Mouse (Mus musculus) liver, embryonic 14.5 days (tissue): ENCODE results near the gene D1Pas1.

ENCODE experiments used
- CTCF ChIP-seq: IDR thresholded peaks from 2 replicates; pipeline ENCODE4 v1.5.1; 2016; ENCODE audit warnings: antibody characterized with exemption, low read depth, control low read depth
- EP300 ChIP-seq: IDR thresholded peaks from 2 replicates; pipeline ENCODE4 v1.6.1; 2016; ENCODE audit warnings: antibody characterized with exemption, low read depth

GRCm38 (mm10) chr1:186922489-186923370 lies 44.5 kb upstream of the D1Pas1 start:
- TF ChIP-seq CTCF (no peak), EP300 (no peak)
